Mouse (Mus musculus) embryo, embryonic 9.5 days (tissue): ENCODE measurements around the gene Filip1l.
"Not testable (repeated sequence)": the region's sequence is repeated elsewhere in the genome, so short reads cannot be mapped to it uniquely, and the experiment has no call there.

ENCODE experiments used
- DNase-seq: peaks from one replicate; pipeline ENCODE4 v3.0.0-alpha.2; 2017; ENCODE audit errors: extremely low spot score

Filip1l gene

DNA sequence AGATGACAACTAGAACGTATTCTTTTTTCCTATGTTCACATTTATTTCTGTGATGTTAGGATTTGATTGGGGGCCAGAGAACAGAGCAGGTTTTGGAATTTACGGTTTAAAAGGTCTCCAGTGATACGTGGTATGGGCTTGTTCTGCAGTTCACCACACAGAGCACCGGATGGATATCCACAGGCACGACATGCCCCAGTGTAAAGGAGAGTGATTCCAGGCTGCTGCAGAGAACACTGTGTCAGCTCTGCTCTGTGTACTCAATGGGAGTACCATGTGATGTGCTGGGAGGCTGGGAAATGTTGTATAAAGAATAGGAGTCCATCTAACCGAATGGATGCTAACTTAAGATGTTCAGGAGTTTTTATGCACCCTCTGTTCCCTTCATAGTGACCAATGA, 1.0 kb downstream of the Filip1l start:
- DNase-seq = no peak

DNA sequence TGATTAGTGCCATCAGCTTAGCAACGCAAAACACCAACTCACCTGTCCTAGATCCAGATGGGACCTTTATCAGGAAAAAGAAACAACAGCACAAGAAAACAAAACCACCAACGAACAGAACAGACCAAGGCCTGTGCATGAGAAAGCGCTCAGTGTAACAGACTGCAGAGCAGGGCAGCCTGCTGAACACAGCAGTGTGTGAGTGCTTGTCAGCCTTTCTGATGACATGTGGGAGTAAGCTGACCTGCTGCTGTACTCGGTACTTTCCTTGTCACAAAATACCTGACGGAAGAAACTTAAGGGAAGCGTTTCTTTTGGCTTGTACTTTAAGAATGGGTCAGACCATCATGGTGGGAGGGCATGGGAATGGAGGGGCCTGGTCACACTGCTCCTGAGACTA, 3.6 kb downstream of the Filip1l start:
- no peak for DNase-seq

DNA sequence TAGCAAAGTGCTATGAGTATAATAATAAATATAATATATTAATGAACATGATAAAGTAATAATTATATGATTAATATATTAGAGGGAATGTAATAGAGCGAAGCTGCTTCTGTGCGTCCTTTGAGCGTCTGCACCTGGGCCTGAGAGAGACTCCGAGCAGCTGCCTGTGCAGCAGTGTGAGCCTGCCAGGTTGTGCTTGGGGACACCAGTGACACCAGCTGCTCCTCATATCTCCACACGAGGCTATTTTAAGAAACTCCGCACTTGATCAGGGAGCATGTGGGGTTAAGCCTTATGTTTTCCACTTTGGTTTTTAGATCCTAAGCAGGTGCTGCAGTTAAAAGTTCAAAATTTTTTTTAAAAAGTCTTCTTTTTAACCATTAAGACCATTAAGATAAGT, 4.1 kb downstream of the Filip1l start:
- no peak for DNase-seq

DNA sequence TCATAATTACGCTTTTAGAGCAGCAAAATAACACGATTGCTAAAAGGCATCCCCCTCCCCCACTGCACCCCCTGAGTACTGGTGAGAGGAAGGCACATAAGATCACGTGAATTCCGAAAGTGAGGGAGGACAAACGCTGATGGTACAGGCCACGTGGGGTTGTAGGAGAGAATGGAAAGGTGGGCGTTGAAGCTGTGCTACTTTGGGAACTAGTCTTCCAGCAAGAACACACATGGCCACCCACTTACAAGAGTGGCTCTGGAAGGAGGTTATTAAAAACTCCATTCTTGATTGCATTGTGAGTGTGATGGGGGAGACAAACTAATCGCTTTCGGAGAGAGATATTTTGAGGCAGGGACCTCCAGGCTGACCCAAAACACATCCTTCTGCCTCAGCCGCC, 6.4 kb downstream of the Filip1l start:
- no peak for DNase-seq

DNA sequence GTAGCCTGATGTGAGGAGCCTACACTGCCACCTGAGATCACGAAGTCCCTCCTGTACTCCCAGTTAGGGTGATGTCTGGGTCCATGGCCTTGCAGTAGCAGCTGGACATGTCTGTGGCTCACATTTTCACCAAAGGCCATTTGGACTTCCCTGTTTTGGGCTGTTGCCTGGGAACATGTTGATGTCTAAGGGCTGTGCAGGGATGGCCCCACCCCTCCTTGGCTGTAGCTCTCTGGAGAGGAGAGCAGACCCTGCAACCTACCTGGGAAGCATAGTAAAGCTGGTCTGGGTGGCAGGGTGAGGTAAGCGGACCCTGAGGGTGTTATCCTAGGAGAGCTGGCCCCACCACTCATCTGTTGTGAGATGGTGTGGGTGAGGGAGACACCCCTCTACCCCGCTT, 7.9 kb downstream of the Filip1l start:
- no peak for DNase-seq

DNA sequence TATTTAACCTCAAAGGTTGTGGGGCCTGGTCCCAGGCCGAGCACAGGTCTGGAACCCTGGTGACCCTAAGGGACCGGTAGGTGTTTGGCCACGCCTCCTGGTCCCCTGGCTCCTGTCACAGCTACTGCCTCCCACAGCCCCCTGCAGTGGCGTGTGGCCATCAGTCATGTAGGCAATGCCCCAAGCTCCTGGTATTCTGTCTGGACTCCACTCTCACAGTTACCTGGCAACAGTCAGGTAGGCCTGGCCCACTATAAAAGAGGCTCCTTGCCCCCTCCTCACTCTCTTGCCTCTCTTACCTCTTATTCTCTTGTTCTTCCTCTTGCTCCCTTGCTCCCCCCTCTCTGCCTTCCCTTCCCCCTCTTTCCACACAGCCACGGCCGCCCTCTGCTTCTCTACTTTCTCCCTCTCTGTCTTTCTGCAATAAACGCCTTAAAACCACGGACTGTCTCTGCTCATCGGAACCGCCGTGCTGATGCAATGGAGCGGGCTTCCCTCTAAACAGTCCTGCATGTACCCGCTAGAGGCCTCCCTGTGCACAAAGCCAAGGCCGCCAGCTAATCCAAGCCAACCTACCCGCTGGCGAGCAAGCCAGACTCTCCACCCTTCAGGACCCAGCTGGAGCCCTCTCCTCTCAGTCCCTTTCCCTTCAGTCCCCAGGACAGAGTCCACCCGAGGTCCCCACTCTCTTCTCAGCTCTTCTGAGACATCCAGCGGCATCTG, 9.9 kb downstream of the Filip1l start:
- peak; percentile 41 for DNase-seq

DNA sequence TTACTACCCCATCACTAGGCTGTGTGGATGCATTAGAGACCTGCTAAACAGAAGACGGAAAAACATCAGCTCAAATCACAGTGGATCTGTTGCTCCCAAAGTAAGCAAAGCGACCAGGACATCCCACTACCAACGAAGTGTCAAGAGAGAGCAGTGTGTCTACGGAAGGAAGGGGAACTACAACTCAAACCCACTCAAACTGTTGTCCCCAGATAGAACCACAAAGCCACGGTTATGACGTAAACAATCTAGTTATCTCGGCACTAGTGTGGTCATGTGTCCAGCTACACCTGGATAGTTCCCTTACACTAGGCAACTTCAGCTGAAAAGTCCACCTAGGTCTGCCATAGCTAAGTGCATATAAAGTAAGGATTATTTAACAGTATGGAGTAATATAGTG, 11.6 kb downstream of the Filip1l start:
- DNase-seq = no peak

DNA sequence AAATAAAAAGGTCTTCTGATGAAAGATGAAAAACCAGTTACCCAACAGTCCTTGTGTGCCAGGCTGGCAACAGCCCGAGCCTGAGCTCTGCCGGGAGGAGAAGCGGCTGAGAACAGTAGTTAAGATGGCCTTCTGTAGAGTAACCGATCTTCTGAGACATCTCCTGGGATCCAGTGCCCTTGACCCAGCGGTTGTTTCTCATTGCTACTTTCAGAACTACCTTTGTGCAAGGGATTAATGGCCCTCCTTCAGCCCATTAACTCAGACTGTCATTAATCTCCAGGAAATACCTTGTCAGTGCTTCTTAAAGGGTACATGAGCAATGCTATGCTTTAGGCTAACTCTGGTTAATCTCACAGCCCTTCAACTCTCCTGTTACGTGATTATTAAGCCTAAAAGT, 13.2 kb downstream of the Filip1l start:
- DNase-seq = peak; percentile 42

DNA sequence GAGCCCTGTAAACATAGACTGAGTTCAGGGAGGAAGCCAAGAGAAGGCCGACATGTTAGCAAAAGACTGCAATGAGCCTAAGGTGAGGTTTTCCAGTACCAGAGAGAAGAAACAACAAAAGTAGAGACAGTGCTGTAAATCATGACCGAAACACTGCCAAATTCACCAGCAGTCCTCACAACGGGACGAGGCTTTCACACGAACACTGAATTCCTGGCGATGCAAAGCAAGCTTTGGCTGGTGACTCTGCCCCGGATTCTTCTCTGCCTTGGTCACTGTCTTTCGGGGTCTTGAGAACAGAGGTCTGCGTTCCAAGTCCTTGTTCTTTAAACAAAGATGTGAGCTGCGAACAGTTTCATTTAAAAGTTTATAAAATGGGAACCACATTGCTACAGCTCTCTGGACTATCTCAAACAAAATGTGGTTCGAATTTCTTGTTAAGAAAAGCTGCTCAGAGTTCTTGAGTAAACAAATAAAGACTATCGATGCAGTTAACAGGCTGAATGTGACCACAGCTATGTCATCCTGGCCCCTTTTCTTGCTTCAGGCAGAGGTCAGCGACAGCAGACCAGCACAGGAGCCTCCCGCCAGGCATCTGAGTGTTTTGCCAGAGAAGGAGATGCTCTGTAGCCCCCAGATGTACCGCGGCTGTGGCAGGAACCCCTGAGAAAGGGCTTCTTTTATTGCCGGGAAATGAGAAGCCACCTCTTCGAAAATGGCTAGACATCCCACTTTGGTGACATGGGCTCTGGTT, 14.2 kb downstream of the Filip1l start:
- peak; percentile 33 for DNase-seq

DNA sequence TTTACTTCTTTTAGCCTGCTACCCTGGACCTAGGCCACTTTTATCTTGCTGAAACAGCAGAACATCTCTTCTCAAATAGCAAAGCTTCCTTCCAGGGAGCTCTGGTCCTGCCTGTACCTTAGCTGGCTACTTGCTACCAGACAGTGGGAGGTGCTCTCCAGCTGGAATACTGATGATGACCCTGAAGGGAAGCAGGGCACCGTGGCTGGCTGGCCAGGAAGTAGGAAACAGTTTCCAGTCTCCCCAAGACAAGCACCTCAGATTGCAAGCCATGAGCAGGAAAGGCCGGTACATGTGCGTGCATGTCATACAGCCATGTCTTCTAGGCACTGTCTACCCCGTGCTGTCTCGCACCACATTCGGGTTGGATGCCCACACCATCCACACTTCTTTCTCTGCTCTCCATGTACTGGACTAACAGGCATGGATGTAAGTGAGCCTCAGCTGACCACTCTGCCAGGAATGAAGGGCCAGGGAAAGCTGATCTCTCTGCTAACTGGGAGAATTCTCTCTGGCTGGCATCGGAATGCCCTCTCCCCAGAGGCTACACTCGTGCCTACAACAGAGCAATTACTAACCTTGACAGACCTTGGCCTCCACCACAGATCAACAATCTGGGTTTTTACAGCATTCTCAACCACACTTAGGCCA, 17.1 kb downstream of the Filip1l start:
- DNase-seq = no peak

DNA sequence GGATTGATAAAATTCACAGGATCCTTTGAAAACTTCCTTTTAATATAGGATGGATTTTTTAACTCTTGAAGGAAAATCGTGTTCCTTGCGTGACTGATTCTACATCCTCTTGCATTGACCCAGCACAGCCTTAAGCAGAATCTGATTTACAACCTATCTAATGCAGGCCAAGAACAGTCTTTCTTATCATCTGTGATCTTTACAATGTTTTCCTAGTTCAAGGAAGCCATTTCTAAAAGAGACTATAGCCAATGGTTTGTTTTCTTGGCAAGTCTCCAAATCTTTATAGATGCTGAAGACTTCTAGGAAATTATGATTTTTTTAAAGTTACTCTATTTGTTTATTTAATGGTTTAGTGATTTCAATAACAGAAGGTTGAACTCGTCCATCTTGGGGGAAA, 19.3 kb downstream of the Filip1l start:
- DNase-seq = no peak

DNA sequence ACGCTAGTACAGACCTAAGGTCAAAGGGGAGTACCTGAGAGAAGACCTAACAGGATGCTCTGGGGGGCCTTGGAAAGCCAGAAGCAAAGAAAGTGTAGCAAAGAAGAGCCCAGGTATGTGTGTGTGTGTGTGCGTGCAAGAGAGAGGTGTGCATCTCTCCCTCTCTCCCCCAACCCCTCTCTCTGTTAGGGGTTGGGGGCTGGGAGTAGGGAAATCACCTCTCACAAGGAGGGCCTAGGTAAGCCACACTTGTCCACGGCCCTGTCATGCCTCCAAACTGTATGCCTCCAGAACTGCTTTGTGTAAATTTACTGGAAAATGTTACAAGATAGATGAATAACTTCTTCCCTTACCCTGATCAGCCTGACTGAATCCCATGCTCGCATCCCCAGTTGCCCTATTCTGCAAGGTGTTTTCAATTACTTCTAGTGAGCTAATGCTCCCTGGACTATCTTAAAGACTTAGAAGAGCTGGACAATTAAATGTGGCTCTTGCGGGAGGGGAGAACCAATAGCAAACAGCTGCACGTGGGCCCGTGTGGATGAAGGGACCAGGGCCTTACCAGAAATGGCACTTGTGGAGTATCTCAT, 22.4 kb downstream of the Filip1l start:
- no peak for DNase-seq

DNA sequence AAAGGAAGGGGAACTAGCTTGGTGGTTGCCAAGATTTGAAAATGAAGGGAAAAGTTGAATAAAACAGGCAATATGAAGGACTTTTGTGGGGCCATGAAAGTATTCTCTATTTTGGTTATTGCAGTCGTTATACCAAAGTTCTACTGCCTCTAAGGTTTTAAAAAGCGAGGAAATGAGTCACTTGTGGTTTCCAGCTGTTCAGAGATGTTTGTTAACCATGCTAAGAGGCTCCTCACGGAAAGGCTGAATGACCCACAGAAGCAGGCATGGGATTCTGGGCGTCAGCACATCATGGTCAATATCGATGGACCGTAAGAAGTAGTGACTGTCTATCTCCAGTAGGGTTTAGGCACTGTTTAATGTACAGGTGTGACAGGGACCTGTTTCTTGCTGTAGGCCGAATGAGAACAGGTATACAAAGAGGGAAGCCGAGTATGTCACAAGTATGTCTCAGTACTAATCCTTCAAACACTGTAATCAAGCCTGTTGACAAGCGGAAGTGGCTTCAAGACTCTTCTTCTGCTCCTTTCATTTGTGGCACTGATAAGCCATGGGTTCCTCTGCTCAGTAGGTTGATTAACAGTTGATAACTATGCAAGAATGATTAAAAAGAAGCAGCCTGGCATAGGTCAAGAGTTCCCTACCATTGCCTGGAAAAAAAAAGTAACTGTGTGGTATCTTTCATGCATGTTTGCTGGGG, 25.9 kb downstream of the Filip1l start:
- DNase-seq = no peak

DNA sequence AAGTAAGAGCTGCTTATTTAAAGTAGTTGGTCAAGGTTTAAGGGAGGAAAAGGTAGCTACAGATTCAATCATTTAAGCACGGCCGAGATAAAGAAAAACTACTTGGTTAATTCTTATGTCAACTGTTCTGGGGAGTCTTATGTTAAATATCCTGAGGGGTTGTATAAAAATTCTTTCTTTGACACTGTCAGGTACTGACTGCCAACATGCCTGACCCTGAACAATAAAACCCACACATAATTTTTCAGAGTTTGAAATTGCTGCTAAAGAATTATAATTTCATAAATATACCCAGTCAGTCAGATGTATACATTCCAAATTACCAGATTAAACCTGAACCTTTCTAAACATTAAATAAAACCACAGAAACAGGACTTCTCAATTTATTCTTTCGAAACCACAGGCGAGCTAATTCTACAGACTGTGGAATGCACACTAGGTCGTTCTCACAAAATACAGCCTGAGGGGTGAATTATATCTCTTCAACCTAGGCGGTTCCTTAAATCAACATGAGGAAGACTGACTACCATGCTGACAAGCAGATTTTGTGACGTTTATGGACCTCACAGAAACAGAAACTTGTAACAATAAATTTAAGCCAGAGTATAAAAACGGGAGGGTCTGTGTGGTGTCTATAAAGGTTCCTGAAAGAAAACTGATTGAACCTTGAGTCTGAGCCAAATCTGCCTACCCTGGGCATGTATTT, 30.5 kb downstream of the Filip1l start:
- DNase-seq = no peak

DNA sequence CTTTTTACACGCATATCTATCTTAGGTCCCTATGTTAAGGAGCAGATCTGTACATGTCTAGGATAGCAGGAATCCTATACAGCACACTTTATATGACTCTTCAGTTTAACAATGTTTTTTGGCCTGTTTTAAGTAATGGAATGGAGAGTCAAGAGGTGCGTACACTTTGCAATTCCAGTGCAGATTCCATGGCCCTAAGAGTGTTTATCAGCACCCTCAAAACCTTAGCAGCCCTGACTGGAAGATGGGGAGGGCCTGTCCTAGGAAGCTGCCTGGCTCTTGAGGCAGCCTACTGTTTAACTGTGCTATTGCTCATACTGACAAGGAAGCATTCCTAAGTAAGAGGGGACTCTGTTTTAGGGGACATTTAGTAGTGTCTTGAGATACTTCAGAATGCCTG, 31.4 kb downstream of the Filip1l start:
- DNase-seq = no peak

DNA sequence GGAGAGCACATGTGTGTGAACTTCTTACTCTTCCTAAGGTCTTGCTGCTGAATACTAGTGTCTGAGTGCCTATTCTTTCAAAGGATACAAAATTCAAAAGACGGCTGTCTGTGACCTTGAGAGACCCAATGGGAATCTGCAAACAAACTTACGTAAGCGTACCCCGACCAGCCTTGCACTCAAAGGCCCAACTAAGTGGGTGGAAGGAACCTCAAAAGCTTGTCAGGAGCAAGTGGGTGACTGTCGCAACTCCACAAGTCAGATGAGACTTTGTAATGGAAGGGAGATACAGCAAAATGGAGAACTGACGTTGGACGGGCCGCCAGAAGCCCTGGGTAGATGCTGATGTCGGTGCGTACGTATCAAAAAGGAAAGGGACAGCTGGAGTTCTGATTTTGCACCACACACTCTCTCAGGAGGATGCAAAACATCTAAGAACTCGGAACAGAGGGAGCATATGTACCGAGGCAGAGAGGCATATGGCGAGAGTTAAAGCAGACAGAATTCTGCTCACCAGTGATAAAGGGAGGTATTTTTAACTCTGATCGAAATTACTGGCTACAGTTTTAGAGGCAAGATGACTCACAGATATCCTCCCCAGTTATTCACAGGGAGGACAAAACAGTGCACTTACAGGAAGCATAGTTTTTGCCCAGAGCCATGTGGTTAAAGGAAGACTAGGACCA, 36.8 kb downstream of the Filip1l start:
- no peak for DNase-seq

DNA sequence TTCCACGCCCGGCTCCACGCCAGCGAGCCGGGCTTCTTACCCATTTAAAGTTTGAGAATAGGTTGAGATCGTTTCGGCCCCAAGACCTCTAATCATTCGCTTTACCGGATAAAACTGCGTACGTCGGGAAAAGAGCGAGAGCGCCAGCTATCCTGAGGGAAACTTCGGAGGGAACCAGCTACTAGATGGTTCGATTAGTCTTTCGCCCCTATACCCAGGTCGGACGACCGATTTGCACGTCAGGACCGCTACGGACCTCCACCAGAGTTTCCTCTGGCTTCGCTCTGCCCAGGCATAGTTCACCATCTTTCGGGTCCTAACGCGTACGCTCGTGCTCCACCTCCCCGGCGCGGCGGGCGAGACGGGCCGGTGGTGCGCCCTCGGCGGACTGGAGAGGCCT, 38.3 kb downstream of the Filip1l start:
- DNase-seq = not testable (repeated sequence)

DNA sequence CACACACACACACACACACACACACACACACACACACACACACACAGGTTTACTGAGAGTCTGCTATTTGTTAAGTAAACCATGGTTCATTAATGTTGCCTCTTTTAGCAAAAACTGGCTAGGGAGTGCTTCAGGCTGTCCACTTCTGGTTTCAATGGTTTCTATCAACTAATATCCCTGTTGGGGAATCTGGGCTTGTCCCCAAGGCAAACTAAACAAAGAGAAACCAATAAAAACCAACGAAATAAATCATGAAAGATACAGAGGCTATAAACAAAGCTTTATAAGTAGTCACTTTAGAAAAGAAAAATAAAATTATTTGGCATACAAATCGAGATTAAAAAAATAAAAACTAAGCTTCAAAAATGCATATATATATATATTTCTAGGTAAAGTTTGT, 39.6 kb downstream of the Filip1l start:
- DNase-seq = no peak

DNA sequence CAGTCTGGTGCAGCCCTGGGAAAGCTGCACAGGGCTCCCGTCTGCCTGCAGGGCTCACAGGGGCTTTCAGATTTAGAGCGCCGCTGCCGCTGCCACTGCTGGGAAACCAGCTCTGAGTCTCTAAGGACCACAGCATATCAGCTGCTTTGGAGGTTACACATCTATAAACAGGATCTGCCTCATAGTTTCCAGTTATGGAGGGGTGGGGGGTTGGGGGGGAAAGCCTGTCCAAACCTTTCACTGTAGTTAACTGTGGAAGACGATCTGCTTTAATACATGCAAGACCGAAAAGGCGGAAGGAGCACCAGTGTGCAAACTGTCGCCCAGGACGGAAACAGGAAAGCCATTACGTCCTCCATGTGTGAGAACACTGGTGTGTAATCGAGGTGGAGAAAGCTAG, 40.3 kb downstream of the Filip1l start:
- no peak for DNase-seq

DNA sequence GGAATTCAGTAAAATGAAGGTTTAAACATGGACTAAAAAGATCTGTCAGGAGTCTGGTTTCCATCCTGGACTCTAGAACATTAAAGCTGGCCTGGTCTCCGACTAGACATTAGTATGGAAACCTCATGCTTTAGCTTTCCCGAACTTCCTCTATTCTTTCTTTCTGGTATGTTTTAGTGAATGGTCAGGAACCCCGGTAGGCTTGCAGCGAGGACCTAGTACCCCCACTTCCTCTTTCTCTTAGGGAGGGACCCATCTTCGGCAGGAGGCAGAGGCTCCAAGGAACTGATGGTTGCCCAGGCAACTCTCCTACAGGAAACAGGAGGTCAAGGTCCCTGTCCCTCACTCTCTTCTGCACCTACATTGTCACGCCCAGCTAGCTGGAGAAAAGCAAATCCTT, 43.4 kb downstream of the Filip1l start:
- DNase-seq = no peak

DNA sequence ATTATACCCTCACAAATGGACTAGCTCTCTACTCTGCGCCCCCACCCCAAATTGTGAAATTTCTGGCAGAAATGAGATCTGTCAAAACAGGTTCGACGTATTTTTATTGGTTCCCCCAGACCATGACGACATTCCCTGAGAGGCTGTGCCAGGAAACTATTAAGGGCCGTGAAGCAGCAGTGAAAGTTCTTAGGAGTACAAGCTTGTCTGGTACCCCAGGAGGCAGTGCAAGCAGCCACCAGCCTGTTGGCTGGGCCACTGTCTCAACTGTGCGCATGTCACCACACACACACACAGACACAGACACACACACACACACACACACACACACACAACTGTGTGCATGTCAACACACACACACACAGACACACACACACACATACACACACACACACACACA, 45.0 kb downstream of the Filip1l start:
- no peak for DNase-seq
